Mouse (Mus musculus) small intestine, adult 2 months (tissue): Measurements from ENCODE around the gene Susd4.

Experiments
- CTCF ChIP-seq: fragments of 200-500 bp; IDR thresholded peaks from 2 replicates; pipeline ENCODE4 v1.5.1; 2012; ENCODE audit warnings: low read depth, mild to moderate bottlenecking, control low read depth, inconsistent platforms, low read length, moderate library complexity, mixed read lengths; ENCODE audit not compliant: insufficient replicate concordance, insufficient read length; ENCODE audit errors: extremely low read depth
- POLR2A ChIP-seq: fragments of 200-500 bp; IDR thresholded peaks from 2 replicates; pipeline ENCODE4 v1.6.1; 2012; ENCODE audit warnings: low read depth, mild to moderate bottlenecking, control low read depth, inconsistent platforms, low read length, moderate library complexity

- TF ChIP-seq CTCF = no peak
- TF ChIP-seq POLR2A = no peak
These were observed 62.9 kb downstream of the Susd4 start for GRCm38 (mm10) chr1:182826557-182826956.
